Mouse (Mus musculus) granulocyte monocyte progenitor cell, adult 5-6 weeks (primary cell): ENCODE results near the gene Wfdc21. TPM values are rescaled to one million over a fixed set of nuclear protein-coding genes. Genes with fewer than 3 reads are reported as not detected.
A peak's percentile ranks its signal among the peaks of the same experiment; 100 is the strongest.

Experiments used
- ATAC-seq: replicated peaks from 2 replicates; pipeline ENCODE4 v1.8.0; 2016; ENCODE audit warnings: mild to moderate bottlenecking, moderate TSS enrichment, inconsistent platforms; ENCODE audit not compliant: poor library complexity, severe bottlenecking
- total RNA-seq, 2 experiments: library from RNA; stranded (forward) in 1 of 2; stranded (reverse) in 1 of 2; fragments of 200-712, 200-1000 nt in 1 of 2; fragments of >200 nt in 1 of 2; fragmentation: Nextera tagmentation in 1 of 2; gene quantifications; 2 replicates each; pipeline ENCODE4 v1.2.3; 2014 to 2017

Wfdc21 gene
- total RNA-seq, 2 experiments from 2014 or later: 28.0 to 47.5 TPM

GRCm38 (mm10) chr11:83747376-83748265, 881 bp downstream of the Wfdc21 start:
- peak; percentile 59 for ATAC-seq

GRCm38 (mm10) chr11:83753581-83754181, 6.9 kb downstream of the Wfdc21 start, which contains the start of gene Heatr6:
Heatr6 (plus strand) TSS chr11:83753696.
- peak; percentile 95 for ATAC-seq

GRCm38 (mm10) chr11:83754227-83754626, 7.5 kb downstream of the Wfdc21 start:
- no peak for ATAC-seq

- ATAC-seq: no peak; the same call in 1 of the 2 replicates
Measured at GRCm38 (mm10) chr11:83767306-83767705, 20.6 kb downstream of the Wfdc21 start.

- ATAC-seq: no peak
Measured at GRCm38 (mm10) chr11:83768976-83769375, 22.2 kb downstream of the Wfdc21 start.

- ATAC-seq: no peak
Measured at GRCm38 (mm10) chr11:83771014-83771413, 24.3 kb downstream of the Wfdc21 start.

GRCm38 (mm10) chr11:83772341-83772740, 25.6 kb downstream of the Wfdc21 start:
- ATAC-seq: no peak

- no peak for ATAC-seq
Measured at GRCm38 (mm10) chr11:83773691-83774090, 27.0 kb downstream of the Wfdc21 start.

- ATAC-seq: no peak
Measured at GRCm38 (mm10) chr11:83774324-83774723, 27.6 kb downstream of the Wfdc21 start.

GRCm38 (mm10) chr11:83776798-83777197, 30.1 kb downstream of the Wfdc21 start:
- peak; percentile 62 for ATAC-seq

- no peak for ATAC-seq
Measured at GRCm38 (mm10) chr11:83783931-83784600, 37.3 kb downstream of the Wfdc21 start.

GRCm38 (mm10) chr11:83784661-83785060, 37.9 kb downstream of the Wfdc21 start:
- no peak for ATAC-seq

- peak; percentile 47; the same call in 1 of the 2 replicates for ATAC-seq
Measured at GRCm38 (mm10) chr11:83785366-83785765, 38.6 kb downstream of the Wfdc21 start.

- ATAC-seq: no peak
Measured at GRCm38 (mm10) chr11:83786835-83787234, 40.1 kb downstream of the Wfdc21 start.

- no peak for ATAC-seq
Measured at GRCm38 (mm10) chr11:83787401-83788021, 40.8 kb downstream of the Wfdc21 start.

GRCm38 (mm10) chr11:83788331-83788730, 41.6 kb downstream of the Wfdc21 start:
- no peak for ATAC-seq

- ATAC-seq: peak; percentile 94
Measured at GRCm38 (mm10) chr11:83789259-83789658, 42.5 kb downstream of the Wfdc21 start.

- ATAC-seq: no peak
Measured at GRCm38 (mm10) chr11:83791133-83791532, 44.4 kb downstream of the Wfdc21 start.

GRCm38 (mm10) chr11:83792316-83792914, 45.7 kb downstream of the Wfdc21 start:
- ATAC-seq: no peak

- ATAC-seq: no peak
Measured at GRCm38 (mm10) chr11:83793264-83793663, 46.5 kb downstream of the Wfdc21 start.
